Mouse (Mus musculus) myocyte (in vitro differentiated cells): ENCODE data around the gene Ibtk. TPM values are rescaled to one million over a fixed set of nuclear protein-coding genes. Genes with fewer than 3 reads are reported as not detected.

Experiments
- H3K27me3 ChIP-seq: one replicate; pipeline ENCODE4 v1.6.1; 2011; ENCODE audit not compliant: control insufficient read depth, insufficient read depth, insufficient read length
- H3K36me3 ChIP-seq: one replicate; pipeline ENCODE4 v1.6.1; 2011; ENCODE audit not compliant: control insufficient read depth, insufficient read depth
- H3K4me2 ChIP-seq: one replicate; pipeline ENCODE4 v1.6.1; 2011; ENCODE audit warnings: low read depth, control low read depth
- H3K4me3 ChIP-seq: one replicate; pipeline ENCODE4 v1.5.1; 2011; ENCODE audit warnings: mild to moderate bottlenecking, control low read depth, moderate library complexity
- H3K79me2 ChIP-seq: one replicate; pipeline ENCODE4 v1.6.1; 2011; ENCODE audit not compliant: control insufficient read depth, insufficient read depth
- H3ac ChIP-seq: one replicate; pipeline ENCODE4 v1.6.1; 2011; ENCODE audit not compliant: control insufficient read depth, insufficient read length
- CEBPB ChIP-seq: IDR thresholded peaks from 2 replicates; pipeline ENCODE4 v1.6.1; 2011; ENCODE audit warnings: mild to moderate bottlenecking, moderate library complexity; ENCODE audit not compliant: poor library complexity, insufficient read depth, severe bottlenecking
- E2F4 ChIP-seq: IDR thresholded peaks from one replicate; pipeline ENCODE4 v1.6.1; 2011; ENCODE audit warnings: mild to moderate bottlenecking, control low read depth, moderate library complexity; ENCODE audit not compliant: insufficient read depth
- MAX ChIP-seq: IDR thresholded peaks from one replicate; pipeline ENCODE4 v1.6.1; 2011; ENCODE audit warnings: low read depth, mild to moderate bottlenecking, control low read depth
- MYOD1 ChIP-seq, 3 experiments: IDR thresholded peaks; one replicate each; pipeline ENCODE4 v1.6.1; 2011; ENCODE audit warnings: control low read depth in 2 of 3, low read depth in 2 of 3, mild to moderate bottlenecking in 2 of 3, moderate library complexity in 1 of 3; ENCODE audit not compliant: insufficient read length in 2 of 3, control insufficient read depth in 1 of 3
- MYOG ChIP-seq, 3 experiments: IDR thresholded peaks; one replicate each; pipeline ENCODE4 v1.6.1; 2011; ENCODE audit warnings: control low read depth in 2 of 3, low read depth in 2 of 3, mild to moderate bottlenecking in 2 of 3; ENCODE audit not compliant: insufficient read length in 2 of 3, control insufficient read depth in 1 of 3, insufficient read depth in 1 of 3
- POLR2A ChIP-seq: IDR thresholded peaks from one replicate; pipeline ENCODE4 v1.6.1; 2011; ENCODE audit warnings: low read depth, mild to moderate bottlenecking, control low read depth, moderate library complexity; ENCODE audit not compliant: insufficient read length
- POLR2AphosphoS2 ChIP-seq: IDR thresholded peaks from one replicate; pipeline ENCODE4 v1.6.1; 2011; ENCODE audit warnings: low read depth, control low read depth; ENCODE audit not compliant: insufficient read length
- REST ChIP-seq: IDR thresholded peaks from one replicate; pipeline ENCODE4 v1.6.1; 2011; ENCODE audit warnings: mild to moderate bottlenecking, control low read depth, moderate library complexity; ENCODE audit not compliant: insufficient read depth, insufficient read length
- SRF ChIP-seq: IDR thresholded peaks from one replicate; pipeline ENCODE4 v1.6.1; 2011; ENCODE audit warnings: low read depth; ENCODE audit not compliant: control insufficient read depth, insufficient read length
- TCF12 ChIP-seq: IDR thresholded peaks from one replicate; pipeline ENCODE4 v1.6.1; 2011; ENCODE audit warnings: mild to moderate bottlenecking, control low read depth; ENCODE audit not compliant: poor library complexity, insufficient read depth, severe bottlenecking
- TCF3 ChIP-seq: IDR thresholded peaks from one replicate; pipeline ENCODE4 v1.6.1; 2011; ENCODE audit warnings: low read depth, control low read depth; ENCODE audit not compliant: insufficient read length
- USF1 ChIP-seq: IDR thresholded peaks from one replicate; pipeline ENCODE4 v1.6.1; 2011; ENCODE audit warnings: low read depth, mild to moderate bottlenecking, control low read depth, moderate library complexity
- polyA plus RNA-seq: library from polyadenylated mRNA; unstranded; fragments of >200 nt; fragmentation: generic; extraction: Trizol; gene quantifications from one replicate; pipeline ENCODE4 v1.2.1, GENCODE M21; 2012; ENCODE audit warnings: missing spikeins

The Ibtk gene
- polyA plus RNA-seq, 1 experiment, result 13.5 TPM

GRCm38 (mm10) chr9:85743358-85743757, 5.8 kb downstream of the Ibtk start:
- H3K4me3 ChIP-seq, result no peak overlapping the region
- no peak overlapping the region for H3K4me2 ChIP-seq
- TF ChIP-seq TCF12, result no peak
- TF ChIP-seq MYOD1 (IDR thresholded peaks at IDR 0.05; ENCODE audit: control insufficient read depth in 1 of 3, insufficient read length in 2 of 3, low read depth in 2 of 3), result no peak
- no peak for TF ChIP-seq REST
- TF ChIP-seq POLR2A, result no peak
- no peak for TF ChIP-seq TCF3
- TF ChIP-seq CEBPB, result no peak
- no peak for TF ChIP-seq MAX
- TF ChIP-seq USF1, result no peak
- no peak for TF ChIP-seq SRF
- no peak for TF ChIP-seq POLR2AphosphoS2
- no peak for TF ChIP-seq E2F4
- no peak for TF ChIP-seq MYOG (IDR thresholded peaks at IDR 0.05; ENCODE audit: control insufficient read depth in 1 of 3, insufficient read depth in 1 of 3, insufficient read length in 2 of 3, low read depth in 2 of 3)
- H3K36me3 ChIP-seq, result peaks cover 8% of the 10 kb centered on the region
- no peak overlapping the region for H3ac ChIP-seq
- H3K27me3 ChIP-seq, result no peaks in the 10 kb centered on the region
- peaks cover 91% of the 10 kb centered on the region for H3K79me2 ChIP-seq

GRCm38 (mm10) chr9:85742107-85742506, 7.0 kb downstream of the Ibtk start:
- no peak overlapping the region for H3K4me3 ChIP-seq
- no peak for TF ChIP-seq POLR2AphosphoS2
- no peak for TF ChIP-seq TCF12
- TF ChIP-seq MYOD1 (IDR thresholded peaks at IDR 0.05; ENCODE audit: control insufficient read depth in 1 of 3, insufficient read length in 2 of 3, low read depth in 2 of 3), result no peak
- TF ChIP-seq MYOG (IDR thresholded peaks at IDR 0.05; ENCODE audit: control insufficient read depth in 1 of 3, insufficient read depth in 1 of 3, insufficient read length in 2 of 3, low read depth in 2 of 3), result no peak
- TF ChIP-seq E2F4, result no peak
- no peak for TF ChIP-seq REST
- TF ChIP-seq POLR2A, result no peak
- TF ChIP-seq TCF3, result no peak
- peaks cover 86% of the 10 kb centered on the region for H3K79me2 ChIP-seq
- H3K27me3 ChIP-seq, result no peaks in the 10 kb centered on the region
- no peak overlapping the region for H3ac ChIP-seq
- no peak overlapping the region for H3K4me2 ChIP-seq
- H3K36me3 ChIP-seq, result peaks cover 16% of the 10 kb centered on the region

GRCm38 (mm10) chr9:85739279-85739678, 9.9 kb downstream of the Ibtk start:
- Histone ChIP-seq H3ac (no peak overlapping the region), H3K4me3 (no peak overlapping the region), H3K4me2 (no peak overlapping the region), H3K27me3 (no peaks in the 10 kb centered on the region), H3K36me3 (peaks cover 36% of the 10 kb centered on the region), H3K79me2 (peaks cover 58% of the 10 kb centered on the region)
- TF ChIP-seq POLR2A (no peak), MYOG (IDR thresholded peaks at IDR 0.05; ENCODE audit: control insufficient read depth in 1 of 3, insufficient read depth in 1 of 3, insufficient read length in 2 of 3, low read depth in 2 of 3) (no peak)

GRCm38 (mm10) chr9:85734821-85735220, 14.3 kb downstream of the Ibtk start:
- no peak overlapping the region for H3ac ChIP-seq
- no peak overlapping the region for H3K4me3 ChIP-seq
- H3K36me3 ChIP-seq, result peaks cover 60% of the 10 kb centered on the region
- H3K79me2 ChIP-seq, result peaks cover 20% of the 10 kb centered on the region
- no peak for TF ChIP-seq SRF
- TF ChIP-seq TCF3, result no peak
- no peak for TF ChIP-seq E2F4
- no peak for TF ChIP-seq TCF12
- no peak for TF ChIP-seq USF1
- TF ChIP-seq POLR2AphosphoS2, result no peak
- H3K27me3 ChIP-seq, result no peaks in the 10 kb centered on the region
- H3K4me2 ChIP-seq, result no peak overlapping the region

- no peaks in the 10 kb centered on the region for H3K79me2 ChIP-seq
- no peaks in the 10 kb centered on the region for H3K27me3 ChIP-seq
- no peak overlapping the region for H3K4me3 ChIP-seq
- no peak overlapping the region for H3ac ChIP-seq
- TF ChIP-seq POLR2A (no peak), MAX (no peak), E2F4 (no peak), CEBPB (no peak), MYOG (IDR thresholded peaks at IDR 0.05; ENCODE audit: control insufficient read depth in 1 of 3, insufficient read depth in 1 of 3, insufficient read length in 2 of 3, low read depth in 2 of 3) (no peak), SRF (no peak), POLR2AphosphoS2 (no peak), TCF12 (no peak), TCF3 (no peak), REST (no peak), MYOD1 (IDR thresholded peaks at IDR 0.05; ENCODE audit: control insufficient read depth in 1 of 3, insufficient read length in 2 of 3, low read depth in 2 of 3) (no peak)
- peaks cover 73% of the 10 kb centered on the region for H3K36me3 ChIP-seq
- no peak overlapping the region for H3K4me2 ChIP-seq
These were observed 25.1 kb downstream of the Ibtk start for GRCm38 (mm10) chr9:85724078-85724477.
